Mouse (Mus musculus) heart, postnatal 4 days (tissue): ENCODE measurements around the gene Igfbp5. TPM values are rescaled to one million over a fixed set of nuclear protein-coding genes. Genes with fewer than 3 reads are reported as not detected.

Source experiments
- total RNA-seq, 2 experiments: library from RNA; stranded (reverse); gene quantifications; 2 replicates each; pipeline ENCODE4 v1.2.3; 2021

The Igfbp5 gene
- total RNA-seq, 2 experiments from 2014 or later, result 190 to 236 TPM

Other genes with a start within 250 kb of the Igfbp5 start
- gene Ankar, start 174.3 kb downstream of the Igfbp5 start, total RNA-seq, result not detected
- 100 to 1,000 TPM; 918 to 961 TPM for gene Rpl37a, start 163.6 kb downstream of the Igfbp5 start, total RNA-seq
- 1 to 10 TPM; 5.3 to 8.4 TPM for gene Igfbp2, start 50.4 kb downstream of the Igfbp5 start, total RNA-seq
- not detected for gene Tnp1, start 141.0 kb upstream of the Igfbp5 start, total RNA-seq